Mouse (Mus musculus) forebrain, embryonic 14.5 days (tissue): ENCODE results near the gene Slc5a4a. TPM values are rescaled to one million over a fixed set of nuclear protein-coding genes. Genes with fewer than 3 reads are reported as not detected.

Experiments
- ATAC-seq: fragments of 200-750 bp; cut with Nextera tagmentation; 2 replicates; pipeline ENCODE4 v1.8.0; 2017; ENCODE audit warnings: mild to moderate bottlenecking, moderate library complexity
- DNase-seq: peaks from one replicate; pipeline ENCODE4 v3.0.0-alpha.2; 2015; ENCODE audit warnings: low spot score
- H3K27ac ChIP-seq: fragments of 300-500 bp; sonication (generic); 2 replicates; pipeline ENCODE4 v1.5.1; 2014; ENCODE audit warnings: low read depth, mild to moderate bottlenecking, control low read depth, low read length, moderate library complexity
- H3K27me3 ChIP-seq: fragments of 300-500 bp; sonication (generic); replicated peaks from 2 replicates; pipeline ENCODE4 v1.6.1; 2014; ENCODE audit warnings: low read length, control low read depth, mixed read lengths; ENCODE audit not compliant: control insufficient read depth, insufficient read depth
- H3K36me3 ChIP-seq: fragments of 300-500 bp; sonication (generic); 2 replicates; pipeline ENCODE4 v1.6.1; 2014; ENCODE audit warnings: low read length, control low read depth; ENCODE audit not compliant: control insufficient read depth, insufficient read depth
- H3K4me1 ChIP-seq: fragments of 300-500 bp; sonication (generic); 2 replicates; pipeline ENCODE4 v1.6.1; 2014; ENCODE audit warnings: antibody characterized with exemption, low read length, control low read depth; ENCODE audit not compliant: control insufficient read depth, insufficient read depth
- H3K4me2 ChIP-seq: fragments of 300-500 bp; sonication (generic); 2 replicates; pipeline ENCODE4 v1.6.1; 2014; ENCODE audit warnings: mild to moderate bottlenecking, control low read depth, low read length
- H3K4me3 ChIP-seq: fragments of 300-500 bp; sonication (generic); 2 replicates; pipeline ENCODE4 v1.5.1; 2014; ENCODE audit warnings: low read depth, low read length, control low read depth
- H3K9ac ChIP-seq: fragments of 300-500 bp; sonication (generic); 2 replicates; pipeline ENCODE4 v1.6.1; 2014; ENCODE audit warnings: mild to moderate bottlenecking, low read length, control low read depth, moderate library complexity
- H3K9me3 ChIP-seq: fragments of 300-500 bp; sonication (generic); replicated peaks from 2 replicates; pipeline ENCODE4 v1.6.1; 2016; ENCODE audit warnings: low read length, control low read depth, mixed read lengths; ENCODE audit not compliant: control insufficient read depth
- WGBS: fragments of 180-500 bp; shearing (Covaris S2); extraction: QIAGEN DNeasy Blood & Tissue Kit; methylation state at CpG from one replicate; pipeline ENCODE4 v1.1.7; 2014; 5-methylcytosine and 5-hydroxymethylcytosine counted together
- polyA plus RNA-seq: library from polyadenylated mRNA; unstranded; fragments of >200 nt; fragmentation: Nextera tagmentation; extraction: Ambion mirVana; gene quantifications from 2 replicates; pipeline ENCODE4 v1.2.1, GENCODE M21; 2014

Slc5a4a gene
- polyA plus RNA-seq, result not detected in 2 replicates

DNA sequence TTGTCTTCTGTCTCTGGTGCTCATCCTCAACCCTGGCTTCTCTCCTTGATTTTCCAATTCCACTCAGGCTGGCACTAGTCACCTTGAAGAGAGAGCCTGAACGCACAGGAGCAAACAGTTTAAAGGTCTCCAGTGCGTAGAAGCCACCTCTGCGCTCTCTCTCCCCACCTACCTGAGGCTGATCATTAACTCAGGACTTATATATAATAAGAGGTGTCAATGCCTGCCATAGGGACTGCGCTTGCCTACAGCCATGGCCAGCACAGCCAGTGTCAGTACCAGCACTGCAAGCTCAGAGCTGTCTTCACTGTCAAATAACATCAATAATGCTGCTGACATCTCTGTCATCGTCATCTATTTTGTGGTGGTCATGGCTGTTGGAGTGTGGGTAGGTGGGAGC, at the start of gene Slc5a4a:
Slc5a4a (plus strand) TSS at position 174 of the 400 bp plus-strand sequence.
- Histone ChIP-seq H3K4me2 (no peak within 1 kb of the TSS), H3K27me3 (no peaks in the 10 kb centered on the region), H3K9me3 (no peaks in the 10 kb centered on the region), H3K36me3 (no peaks in the 10 kb centered on the region), H3K4me1 (no peaks in the 10 kb centered on the region), H3K4me3 (no peak within 1 kb of the TSS), H3K27ac (no peak within 1 kb of the TSS), H3K9ac (no peak within 1 kb of the TSS)
- 91% methylated on average over 5 of the region's 5 CpGs for WGBS
- no peak for DNase-seq
- no peak for ATAC-seq

DNA sequence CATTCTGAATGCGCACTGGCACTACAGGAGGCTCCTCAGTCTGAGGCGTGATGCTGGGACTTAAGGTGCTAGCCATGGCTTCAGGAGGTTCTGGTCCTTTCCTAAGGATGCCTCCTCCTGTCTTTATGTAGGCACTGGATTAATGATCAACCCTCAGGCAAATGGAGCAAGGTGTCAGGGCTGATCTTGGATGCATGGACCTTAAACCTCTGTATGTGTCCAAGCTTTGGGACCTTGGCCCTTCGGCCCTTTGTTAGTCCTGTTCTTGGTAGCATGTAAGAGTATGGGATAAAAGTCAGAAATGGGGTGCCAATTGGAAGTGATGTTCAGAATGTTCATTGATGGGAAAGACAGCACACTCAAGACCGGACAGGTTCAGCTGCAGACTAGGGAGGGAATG, 36.4 kb upstream of the Slc5a4a start, which contains the start of gene Slc5a4b:
Slc5a4b (minus strand) TSS at position 101 of the 400 bp plus-strand sequence.
- H3K27ac ChIP-seq, result no peak within 1 kb of the TSS
- ATAC-seq, result no peak
- H3K27me3 ChIP-seq, result no peaks in the 10 kb centered on the region
- no peak within 1 kb of the TSS for H3K4me2 ChIP-seq
- no peaks in the 10 kb centered on the region for H3K4me1 ChIP-seq
- 93% methylated on average over 4 of the region's 4 CpGs for WGBS
- no peaks in the 10 kb centered on the region for H3K36me3 ChIP-seq
- no peak within 1 kb of the TSS for H3K9ac ChIP-seq
- no peak for DNase-seq
- H3K9me3 ChIP-seq, result no peaks in the 10 kb centered on the region
- no peak within 1 kb of the TSS for H3K4me3 ChIP-seq

DNA sequence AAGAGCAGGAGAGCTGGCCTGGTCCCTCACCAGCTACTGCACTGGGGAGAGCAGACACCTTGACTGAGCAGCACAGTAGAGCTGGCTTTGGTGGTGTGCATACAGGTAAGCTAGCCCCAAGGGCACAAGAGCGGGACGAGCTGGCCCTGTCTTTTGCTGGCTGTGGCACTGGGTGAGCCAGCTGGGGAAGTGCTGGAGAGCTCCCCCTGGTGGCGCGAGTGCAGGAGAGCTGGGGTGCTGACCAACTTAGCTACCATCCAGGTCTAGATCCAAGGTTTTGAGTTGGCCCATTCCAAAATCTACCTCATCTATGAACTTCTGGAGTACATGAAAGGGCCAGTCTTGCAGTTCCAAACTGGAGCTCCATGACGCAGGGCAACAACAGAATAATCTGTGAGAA, 29.3 kb upstream of the Slc5a4a start:
- WGBS, result 23% methylated on average over 5 of the region's 5 CpGs
- Histone ChIP-seq H3K9ac (no peak overlapping the region), H3K27me3 (no peaks in the 10 kb centered on the region), H3K36me3 (no peaks in the 10 kb centered on the region), H3K4me3 (no peak overlapping the region), H3K9me3 (no peaks in the 10 kb centered on the region), H3K4me2 (no peak overlapping the region), H3K4me1 (no peaks in the 10 kb centered on the region; the same call in 1 of the 2 replicates), H3K27ac (no peak overlapping the region)
- DNase-seq, result no peak
- no peak for ATAC-seq

DNA sequence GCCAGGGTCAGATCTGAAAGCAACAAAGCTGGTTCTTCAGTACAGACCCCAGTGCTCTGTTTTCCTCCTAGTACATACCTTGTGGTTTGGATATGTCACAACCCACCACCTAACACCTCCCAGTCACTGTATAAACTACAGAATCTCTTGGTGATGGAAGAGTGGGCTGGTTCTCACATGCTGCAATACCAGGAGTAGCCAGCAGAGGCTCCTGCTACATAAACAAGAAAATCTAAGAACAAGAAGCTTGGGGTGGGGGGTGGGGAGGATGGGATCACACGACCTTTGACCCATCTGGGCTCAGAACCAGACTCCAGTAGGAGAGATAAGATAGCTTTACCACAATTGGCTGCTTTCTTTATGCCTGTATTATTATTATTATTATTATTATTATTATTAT, 28.5 kb upstream of the Slc5a4a start:
- no peak overlapping the region for H3K4me2 ChIP-seq
- H3K27ac ChIP-seq, result no peak overlapping the region
- no peaks in the 10 kb centered on the region; the same call in 1 of the 2 replicates for H3K4me1 ChIP-seq
- ATAC-seq, result no peak
- H3K36me3 ChIP-seq, result no peaks in the 10 kb centered on the region
- 28% methylated on average over 1 of the region's 1 CpGs for WGBS
- DNase-seq, result no peak
- no peaks in the 10 kb centered on the region for H3K9me3 ChIP-seq
- no peak overlapping the region for H3K9ac ChIP-seq
- H3K4me3 ChIP-seq, result no peak overlapping the region
- no peaks in the 10 kb centered on the region for H3K27me3 ChIP-seq

DNA sequence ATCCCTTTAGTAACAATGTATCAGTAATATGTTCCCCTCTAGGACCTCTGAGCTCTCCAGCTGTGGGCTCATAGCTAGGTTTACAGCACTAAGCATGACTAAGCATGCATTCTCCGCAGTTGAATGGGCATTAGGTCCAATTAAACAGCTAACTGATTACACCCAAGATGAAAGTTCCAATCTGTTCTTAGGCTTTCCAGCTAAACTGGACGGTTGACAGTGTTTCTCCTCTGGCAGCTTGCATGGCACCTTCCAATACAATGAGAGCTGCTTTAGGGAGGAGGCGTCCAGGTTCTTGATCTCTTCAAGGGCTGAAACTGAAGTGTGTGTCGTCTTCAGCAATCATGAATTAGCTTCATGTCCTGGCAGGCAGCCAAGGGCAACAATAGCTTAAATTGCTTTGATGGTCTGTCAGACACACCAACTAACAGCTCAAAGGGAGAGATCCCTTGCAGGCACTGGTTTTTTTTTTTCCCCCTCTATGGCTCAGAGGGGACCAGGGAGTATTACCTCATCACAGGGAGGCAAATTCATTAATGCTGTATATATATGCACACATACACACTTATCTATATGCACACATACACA, 27.0 kb upstream of the Slc5a4a start:
- Histone ChIP-seq H3K4me1 (no peaks in the 10 kb centered on the region; the same call in 1 of the 2 replicates), H3K9ac (no peak overlapping the region), H3K27ac (no peak overlapping the region), H3K4me3 (no peak overlapping the region), H3K4me2 (no peak overlapping the region), H3K36me3 (no peaks in the 10 kb centered on the region), H3K9me3 (no peaks in the 10 kb centered on the region), H3K27me3 (no peaks in the 10 kb centered on the region)
- WGBS, result 15% methylated on average over 4 of the region's 4 CpGs
- DNase-seq (peak; percentile 59), ATAC-seq (no peak)

DNA sequence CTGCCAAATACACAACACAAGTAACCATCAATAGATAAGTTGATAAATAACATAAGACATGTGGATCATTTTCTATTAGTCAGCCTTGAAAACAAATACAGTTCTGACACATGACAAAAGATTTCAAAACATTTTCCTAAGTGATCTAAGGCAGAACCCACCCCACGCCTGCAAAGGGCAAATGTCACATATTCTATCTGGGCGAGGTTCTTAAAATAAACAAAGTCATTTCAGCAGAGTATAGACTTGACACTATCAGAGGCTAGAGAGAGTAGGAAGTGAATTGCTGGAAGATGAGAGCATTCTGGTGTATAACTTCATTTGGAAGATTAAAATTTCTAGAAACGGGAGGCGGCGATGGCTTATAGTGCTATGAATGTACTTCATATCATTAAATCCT, 25.8 kb upstream of the Slc5a4a start:
- H3K9ac ChIP-seq, result no peak overlapping the region
- no peaks in the 10 kb centered on the region; the same call in 1 of the 2 replicates for H3K4me1 ChIP-seq
- no peak overlapping the region for H3K4me2 ChIP-seq
- no peaks in the 10 kb centered on the region for H3K9me3 ChIP-seq
- DNase-seq (no peak), ATAC-seq (no peak)
- no peak overlapping the region for H3K27ac ChIP-seq
- no peaks in the 10 kb centered on the region for H3K36me3 ChIP-seq
- whole genome bisulfite sequencing, result 87% methylated on average over 5 of the region's 5 CpGs
- no peaks in the 10 kb centered on the region for H3K27me3 ChIP-seq
- no peak overlapping the region for H3K4me3 ChIP-seq

DNA sequence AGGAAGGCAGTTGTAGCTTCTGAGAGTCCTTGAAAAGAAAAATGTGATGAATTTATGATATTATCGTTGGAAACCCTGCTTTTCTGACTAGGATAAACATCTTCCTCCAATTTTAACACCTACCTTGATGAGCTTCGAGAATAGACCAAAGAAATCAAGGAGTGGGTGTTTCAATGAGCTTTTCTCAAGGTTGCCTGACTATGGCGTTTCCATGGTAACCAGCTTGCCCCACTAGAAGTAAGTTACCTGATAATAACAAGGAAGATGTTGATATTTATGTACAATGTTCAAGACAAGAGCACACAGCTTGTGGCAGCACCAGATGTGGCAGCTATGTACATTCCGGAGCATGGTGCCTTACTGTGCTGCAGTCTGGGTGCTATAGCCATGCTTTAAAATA, 14.7 kb upstream of the Slc5a4a start:
- Histone ChIP-seq H3K4me1 (no peaks in the 10 kb centered on the region), H3K36me3 (no peaks in the 10 kb centered on the region), H3K9ac (no peak overlapping the region), H3K9me3 (no peaks in the 10 kb centered on the region), H3K4me2 (no peak overlapping the region), H3K27me3 (no peaks in the 10 kb centered on the region), H3K27ac (no peak overlapping the region), H3K4me3 (no peak overlapping the region)
- no peak for ATAC-seq
- 73% methylated on average over 4 of the region's 4 CpGs for WGBS
- DNase-seq, result peak; percentile 38

DNA sequence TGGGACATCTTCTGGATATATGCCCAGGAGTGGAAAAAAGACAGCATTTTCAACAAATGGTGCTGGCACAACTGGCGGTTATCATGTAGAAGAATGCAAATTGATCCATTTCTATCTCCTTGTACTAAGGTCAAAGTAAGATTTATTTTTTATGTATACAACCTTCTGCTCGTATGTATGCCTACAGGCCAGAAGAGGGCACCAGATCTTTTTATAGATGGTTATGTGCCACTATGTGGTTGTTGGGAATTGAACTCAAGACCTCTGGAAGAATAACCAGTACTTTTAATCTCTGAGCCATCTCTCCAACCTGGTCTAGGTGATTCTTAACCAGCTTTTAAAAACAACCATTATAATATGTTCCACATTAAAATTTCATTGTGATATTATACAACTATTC, 10.9 kb upstream of the Slc5a4a start:
- Histone ChIP-seq H3K4me1 (no peaks in the 10 kb centered on the region), H3K27me3 (no peaks in the 10 kb centered on the region), H3K36me3 (no peaks in the 10 kb centered on the region), H3K27ac (no peak overlapping the region), H3K4me2 (no peak overlapping the region), H3K9ac (no peak overlapping the region), H3K4me3 (no peak overlapping the region), H3K9me3 (no peaks in the 10 kb centered on the region)
- DNase-seq (no peak), ATAC-seq (no peak)
- 79% methylated on average over 2 of the region's 2 CpGs for WGBS

DNA sequence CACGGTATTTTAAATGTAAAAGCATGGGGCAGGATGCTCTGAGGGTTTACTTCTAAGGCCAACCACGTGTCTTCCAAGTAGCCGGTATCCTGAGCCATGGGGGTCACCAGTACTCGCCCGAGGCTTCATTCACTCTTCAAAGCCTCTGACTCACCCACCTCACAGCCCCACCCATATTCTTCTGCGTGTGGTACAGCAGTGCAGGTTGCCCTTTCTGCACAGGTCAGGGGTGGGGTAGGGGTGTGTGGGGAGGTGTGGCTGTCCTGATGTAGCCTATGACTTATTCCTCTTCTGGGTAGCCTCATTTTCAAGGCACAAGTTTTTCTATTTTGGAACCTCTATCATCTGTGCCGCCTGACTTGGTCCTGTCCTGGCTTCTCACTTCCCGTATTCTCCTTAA, 405 bp upstream of the Slc5a4a start:
- DNase-seq, result no peak
- H3K9ac ChIP-seq, result no peak overlapping the region
- H3K27me3 ChIP-seq, result no peaks in the 10 kb centered on the region
- no peaks in the 10 kb centered on the region for H3K36me3 ChIP-seq
- H3K4me1 ChIP-seq, result no peaks in the 10 kb centered on the region
- no peak overlapping the region for H3K4me2 ChIP-seq
- ATAC-seq, result no peak
- no peak overlapping the region for H3K4me3 ChIP-seq
- no peaks in the 10 kb centered on the region for H3K9me3 ChIP-seq
- H3K27ac ChIP-seq, result no peak overlapping the region
- WGBS, result 83% methylated on average over 8 of the region's 8 CpGs
